Mouse (Mus musculus) embryonic facial prominence, embryonic 12.5 days (tissue): Measurements from ENCODE around the gene Polg2. TPM values are rescaled to one million over a fixed set of nuclear protein-coding genes. Genes with fewer than 3 reads are reported as not detected.
"Not testable (repeated sequence)": the region's sequence is repeated elsewhere in the genome, so short reads cannot be mapped to it uniquely, and the experiment has no call there.

Source experiments
- ATAC-seq: fragments of 200-750 bp; cut with Nextera tagmentation; 2 replicates; pipeline ENCODE4 v1.8.0; 2017; ENCODE audit not compliant: insufficient number of reproducible peaks, insufficient read depth, low FRiP score, low TSS enrichment
- H3K27ac ChIP-seq: fragments of 300-500 bp; sonication (generic); 2 replicates; pipeline ENCODE4 v1.5.1; 2016; ENCODE audit warnings: mild to moderate bottlenecking
- H3K27me3 ChIP-seq: fragments of 300-500 bp; sonication (generic); 2 replicates; pipeline ENCODE4 v1.6.1; 2016; ENCODE audit warnings: mild to moderate bottlenecking, moderate library complexity
- H3K36me3 ChIP-seq: fragments of 300-500 bp; sonication (generic); 2 replicates; pipeline ENCODE4 v1.6.1; 2016; ENCODE audit warnings: mild to moderate bottlenecking
- H3K4me1 ChIP-seq: fragments of 300-500 bp; sonication (generic); 2 replicates; pipeline ENCODE4 v1.6.1; 2016
- H3K4me2 ChIP-seq: fragments of 300-500 bp; sonication (generic); replicated peaks from 2 replicates; pipeline ENCODE4 v1.6.1; 2016; ENCODE audit warnings: mild to moderate bottlenecking, moderate library complexity
- H3K4me3 ChIP-seq: fragments of 300-500 bp; sonication (generic); 2 replicates; pipeline ENCODE4 v1.5.1; 2016; ENCODE audit warnings: mild to moderate bottlenecking
- H3K9ac ChIP-seq: fragments of 300-500 bp; sonication (generic); 2 replicates; pipeline ENCODE4 v1.6.1; 2016; ENCODE audit warnings: mild to moderate bottlenecking, moderate library complexity
- H3K9me3 ChIP-seq: fragments of 300-500 bp; sonication (generic); 2 replicates; pipeline ENCODE4 v1.6.1; 2016; ENCODE audit warnings: mild to moderate bottlenecking, moderate library complexity
- WGBS: fragments of 180-500 bp; shearing (Covaris S2); methylation state at CpG from one replicate; pipeline ENCODE4 v1.1.7; 2016; 5-methylcytosine and 5-hydroxymethylcytosine counted together
- polyA plus RNA-seq: library from polyadenylated mRNA; unstranded; fragments of >200 nt; fragmentation: Nextera tagmentation; extraction: Ambion mirVana; gene quantifications from 2 replicates; pipeline ENCODE4 v1.2.1, GENCODE M21; 2016

Gene Polg2
- polyA plus RNA-seq, 1 experiment from 2014 or later: 14.3 TPM

- Histone ChIP-seq H3K36me3 (peaks cover 48% of the 10 kb centered on the region), H3K4me3 (peak within 1 kb of the TSS; percentile 75), H3K27me3 (no peaks in the 10 kb centered on the region), H3K4me1 (peaks cover 17% of the 10 kb centered on the region), H3K9me3 (no peaks in the 10 kb centered on the region), H3K4me2 (peak within 1 kb of the TSS; percentile 78), H3K9ac (peak within 1 kb of the TSS; percentile 99), H3K27ac (peak within 1 kb of the TSS; percentile 99)
- WGBS: under 1% methylated on average over 58 of the region's 58 CpGs
- peak; percentile 90 for ATAC-seq
Measured at GRCm38 (mm10) chr11:106788775-106789459, 9.6 kb upstream of the Polg2 start, which contains the start of the genes Ddx5 and Cep95. TSS of gene Ddx5 (minus strand) at chr11:106789185. TSS of gene Cep95 (plus strand) at chr11:106789252.

GRCm38 (mm10) chr11:106788026-106788774, 8.9 kb upstream of the Polg2 start:
- Histone ChIP-seq H3K27ac (peak overlapping the region; percentile 99), H3K9me3 (no peaks in the 10 kb centered on the region), H3K4me1 (peaks cover 20% of the 10 kb centered on the region), H3K27me3 (no peaks in the 10 kb centered on the region), H3K36me3 (peaks cover 48% of the 10 kb centered on the region), H3K4me2 (peak overlapping the region; percentile 78), H3K9ac (peak overlapping the region; percentile 99), H3K4me3 (peak overlapping the region; percentile 75)
- ATAC-seq: peak; percentile 68
- under 1% methylated on average over 76 of the region's 79 CpGs for WGBS

GRCm38 (mm10) chr11:106787131-106788025, 8.0 kb upstream of the Polg2 start:
- Histone ChIP-seq H3K27ac (peak overlapping the region; percentile 99), H3K27me3 (no peaks in the 10 kb centered on the region), H3K4me2 (peak overlapping the region; percentile 77), H3K9me3 (no peaks in the 10 kb centered on the region), H3K36me3 (peaks cover 49% of the 10 kb centered on the region), H3K9ac (peak overlapping the region; percentile 99), H3K4me1 (peaks cover 23% of the 10 kb centered on the region), H3K4me3 (peak overlapping the region; percentile 75)
- under 1% methylated on average over 65 of the region's 65 CpGs for WGBS
- no peak for ATAC-seq

GRCm38 (mm10) chr11:106785043-106785442, 5.7 kb upstream of the Polg2 start:
- peaks cover 57% of the 10 kb centered on the region for H3K36me3 ChIP-seq
- H3K4me2 ChIP-seq: no peak overlapping the region
- no peaks in the 10 kb centered on the region for H3K27me3 ChIP-seq
- ATAC-seq: no peak
- H3K4me1 ChIP-seq: peaks cover 17% of the 10 kb centered on the region
- no peak overlapping the region for H3K27ac ChIP-seq
- H3K9me3 ChIP-seq: no peaks in the 10 kb centered on the region
- 71% methylated on average over 1 of the region's 1 CpGs for WGBS
- H3K9ac ChIP-seq: no peak overlapping the region
- 0 out of 2 replicates have a peak overlapping the region, but pooled peaks have one; percentile 75 for H3K4me3 ChIP-seq

GRCm38 (mm10) chr11:106784476-106784875, 5.1 kb upstream of the Polg2 start:
- WGBS: 86% methylated on average over 2 of the region's 2 CpGs
- no peak for ATAC-seq
- Histone ChIP-seq H3K4me1 (peaks cover 17% of the 10 kb centered on the region), H3K9me3 (no peaks in the 10 kb centered on the region), H3K9ac (no peak overlapping the region), H3K4me3 (no peak overlapping the region), H3K36me3 (peaks cover 59% of the 10 kb centered on the region), H3K4me2 (no peak overlapping the region), H3K27me3 (no peaks in the 10 kb centered on the region), H3K27ac (no peak overlapping the region)

- no peak overlapping the region for H3K4me2 ChIP-seq
- 84% methylated on average over 9 of the region's 9 CpGs for WGBS
- no peak for ATAC-seq
- H3K9ac ChIP-seq: no peak overlapping the region
- H3K27ac ChIP-seq: no peak overlapping the region
- peaks cover 17% of the 10 kb centered on the region for H3K4me1 ChIP-seq
- H3K4me3 ChIP-seq: no peak overlapping the region
- peaks cover 59% of the 10 kb centered on the region for H3K36me3 ChIP-seq
- H3K9me3 ChIP-seq: no peaks in the 10 kb centered on the region
- no peaks in the 10 kb centered on the region for H3K27me3 ChIP-seq
Measured at GRCm38 (mm10) chr11:106782841-106783764, 3.8 kb upstream of the Polg2 start.

- 93% methylated on average over 7 of the region's 7 CpGs for WGBS
- ATAC-seq, H3K4me3 ChIP-seq, H3K9ac ChIP-seq, H3K4me2 ChIP-seq, H3K27me3 ChIP-seq, H3K27ac ChIP-seq, H3K9me3 ChIP-seq: not testable (repeated sequence)
- Histone ChIP-seq H3K36me3 (peaks cover 59% of the 10 kb centered on the region), H3K4me1 (peaks cover 17% of the 10 kb centered on the region)
Measured at GRCm38 (mm10) chr11:106782271-106782670, 2.9 kb upstream of the Polg2 start.

GRCm38 (mm10) chr11:106780590-106781220, 1.4 kb upstream of the Polg2 start:
- Histone ChIP-seq H3K4me3 (no peak overlapping the region), H3K9me3 (no peaks in the 10 kb centered on the region), H3K27ac (no peak overlapping the region), H3K27me3 (no peaks in the 10 kb centered on the region), H3K9ac (no peak overlapping the region), H3K4me1 (peaks cover 12% of the 10 kb centered on the region), H3K36me3 (peaks cover 60% of the 10 kb centered on the region), H3K4me2 (no peak overlapping the region)
- ATAC-seq: no peak
- WGBS: 82% methylated on average over 6 of the region's 6 CpGs

GRCm38 (mm10) chr11:106780089-106780425, 720 bp upstream of the Polg2 start:
- peak overlapping the region; percentile 95; the same call in 1 of the 2 replicates for H3K27ac ChIP-seq
- H3K4me3 ChIP-seq: peak overlapping the region; percentile 66; the same call in 1 of the 2 replicates
- H3K9ac ChIP-seq: 0 out of 2 replicates have a peak overlapping the region, but pooled peaks have one; percentile 1
- peaks cover 6% of the 10 kb centered on the region for H3K4me1 ChIP-seq
- WGBS: 65% methylated on average over 4 of the region's 4 CpGs
- peaks cover 57% of the 10 kb centered on the region for H3K36me3 ChIP-seq
- H3K27me3 ChIP-seq: no peaks in the 10 kb centered on the region
- H3K9me3 ChIP-seq: no peaks in the 10 kb centered on the region
- no peak for ATAC-seq
- no peak overlapping the region; the same call in 1 of the 2 replicates for H3K4me2 ChIP-seq
